Mouse (Mus musculus): ENCODE measurements around the gene Gm5617. TPM values are rescaled to one million over a fixed set of nuclear protein-coding genes. Genes with fewer than 3 reads are reported as not detected.
"Not testable (repeated sequence)": the region's sequence is repeated elsewhere in the genome, so short reads cannot be mapped to it uniquely, and the experiment has no call there.

Gm5617 gene
- polyA plus RNA-seq, 1 experiment from 2014 or later: 34.5 TPM

- H3K4me3 ChIP-seq (ENCODE audit: low read depth, low read length): no peak overlapping the region
- H3K9me3 ChIP-seq (ENCODE audit: control insufficient read depth, low read length): no peaks in the 10 kb centered on the region
- DNase-seq (ENCODE audit: low spot score) (peak; percentile 77), ATAC-seq (ENCODE audit: low FRiP score) (no peak)
- no peak overlapping the region for H3K27ac ChIP-seq (ENCODE audit: low read depth, low read length)
- 61% methylated on average over 3 of the region's 3 CpGs for WGBS
- no peaks in the 10 kb centered on the region for H3K36me3 ChIP-seq (ENCODE audit: control insufficient read depth, insufficient read depth, low read length)
- no peaks in the 10 kb centered on the region for H3K27me3 ChIP-seq (ENCODE audit: control insufficient read depth, insufficient read depth, low read length)
- no peaks in the 10 kb centered on the region for H3K4me1 ChIP-seq (replicated peaks; ENCODE audit: control insufficient read depth, insufficient read depth, low read length)
- H3K4me2 ChIP-seq (replicated peaks; ENCODE audit: low read depth, low read length): no peak overlapping the region
- no peak overlapping the region for H3K9ac ChIP-seq (ENCODE audit: low read depth, low read length)
Measured at GRCm38 (mm10) chr9:48466804-48467203, 28.4 kb upstream of the Gm5617 start.

- H3K4me1 ChIP-seq (replicated peaks; ENCODE audit: control insufficient read depth, insufficient read depth, low read length); DNase-seq (ENCODE audit: low spot score); H3K27me3 ChIP-seq (ENCODE audit: control insufficient read depth, insufficient read depth, low read length); H3K4me3 ChIP-seq (ENCODE audit: low read depth, low read length); H3K9me3 ChIP-seq (ENCODE audit: control insufficient read depth, low read length); ATAC-seq (ENCODE audit: low FRiP score); H3K9ac ChIP-seq (ENCODE audit: low read depth, low read length); H3K36me3 ChIP-seq (ENCODE audit: control insufficient read depth, insufficient read depth, low read length); H3K4me2 ChIP-seq (replicated peaks; ENCODE audit: low read depth, low read length); H3K27ac ChIP-seq (ENCODE audit: low read depth, low read length): not testable (repeated sequence)
- WGBS: 97% methylated on average over 5 of the region's 5 CpGs
Measured at GRCm38 (mm10) chr9:48467471-48467870, 27.8 kb upstream of the Gm5617 start.

GRCm38 (mm10) chr9:48472441-48473025 is 22.7 kb upstream of the Gm5617 start:
- ATAC-seq (ENCODE audit: low FRiP score) (no peak), DNase-seq (ENCODE audit: low spot score) (no peak)
- Histone ChIP-seq H3K27ac (ENCODE audit: low read depth, low read length) (no peak overlapping the region), H3K4me2 (replicated peaks; ENCODE audit: low read depth, low read length) (no peak overlapping the region), H3K9ac (ENCODE audit: low read depth, low read length) (no peak overlapping the region), H3K36me3 (ENCODE audit: control insufficient read depth, insufficient read depth, low read length) (no peaks in the 10 kb centered on the region), H3K4me3 (ENCODE audit: low read depth, low read length) (no peak overlapping the region), H3K4me1 (replicated peaks; ENCODE audit: control insufficient read depth, insufficient read depth, low read length) (no peaks in the 10 kb centered on the region), H3K27me3 (ENCODE audit: control insufficient read depth, insufficient read depth, low read length) (no peaks in the 10 kb centered on the region), H3K9me3 (ENCODE audit: control insufficient read depth, low read length) (no peaks in the 10 kb centered on the region)
- WGBS: 91% methylated on average over 15 of the region's 15 CpGs

- Histone ChIP-seq H3K9ac (ENCODE audit: low read depth, low read length) (no peak overlapping the region), H3K27me3 (ENCODE audit: control insufficient read depth, insufficient read depth, low read length) (no peaks in the 10 kb centered on the region), H3K27ac (ENCODE audit: low read depth, low read length) (no peak overlapping the region), H3K4me1 (replicated peaks; ENCODE audit: control insufficient read depth, insufficient read depth, low read length) (no peaks in the 10 kb centered on the region), H3K36me3 (ENCODE audit: control insufficient read depth, insufficient read depth, low read length) (no peaks in the 10 kb centered on the region), H3K4me3 (ENCODE audit: low read depth, low read length) (no peak overlapping the region), H3K9me3 (ENCODE audit: control insufficient read depth, low read length) (no peaks in the 10 kb centered on the region), H3K4me2 (replicated peaks; ENCODE audit: low read depth, low read length) (no peak overlapping the region)
- 92% methylated on average over 12 of the region's 12 CpGs for WGBS
- DNase-seq (ENCODE audit: low spot score): no peak
- no peak for ATAC-seq (ENCODE audit: low FRiP score)
Measured at GRCm38 (mm10) chr9:48473131-48473530, 22.1 kb upstream of the Gm5617 start.

- Histone ChIP-seq H3K4me2 (replicated peaks; ENCODE audit: low read depth, low read length) (no peak overlapping the region), H3K9ac (ENCODE audit: low read depth, low read length) (no peak overlapping the region)
- ATAC-seq (ENCODE audit: low FRiP score): no peak
Measured at GRCm38 (mm10) chr9:48474367-48474766, 20.9 kb upstream of the Gm5617 start.

GRCm38 (mm10) chr9:48476236-48477165 is 18.7 kb upstream of the Gm5617 start:
- H3K27me3 ChIP-seq (ENCODE audit: control insufficient read depth, insufficient read depth, low read length): no peaks in the 10 kb centered on the region
- H3K9ac ChIP-seq (ENCODE audit: low read depth, low read length): no peak overlapping the region
- no peaks in the 10 kb centered on the region for H3K36me3 ChIP-seq (ENCODE audit: control insufficient read depth, insufficient read depth, low read length)
- H3K4me1 ChIP-seq (replicated peaks; ENCODE audit: control insufficient read depth, insufficient read depth, low read length): no peaks in the 10 kb centered on the region
- H3K9me3 ChIP-seq (ENCODE audit: control insufficient read depth, low read length): no peaks in the 10 kb centered on the region
- no peak overlapping the region for H3K27ac ChIP-seq (ENCODE audit: low read depth, low read length)
- DNase-seq (ENCODE audit: low spot score): no peak
- no peak overlapping the region for H3K4me3 ChIP-seq (ENCODE audit: low read depth, low read length)
- H3K4me2 ChIP-seq (replicated peaks; ENCODE audit: low read depth, low read length): no peak overlapping the region
- 96% methylated on average over 10 of the region's 10 CpGs for WGBS
- no peak for ATAC-seq (ENCODE audit: low FRiP score)

More at GRCm38 (mm10) chr9:48474367-48474766, 20.9 kb upstream of the Gm5617 start:
- DNase-seq (ENCODE audit: low spot score): no peak
- no peak overlapping the region for H3K27ac ChIP-seq (ENCODE audit: low read depth, low read length)
- no peaks in the 10 kb centered on the region for H3K36me3 ChIP-seq (ENCODE audit: control insufficient read depth, insufficient read depth, low read length)
- H3K4me3 ChIP-seq (ENCODE audit: low read depth, low read length): no peak overlapping the region
- WGBS: 91% methylated on average over 9 of the region's 9 CpGs
- no peaks in the 10 kb centered on the region for H3K27me3 ChIP-seq (ENCODE audit: control insufficient read depth, insufficient read depth, low read length)
- H3K9me3 ChIP-seq (ENCODE audit: control insufficient read depth, low read length): no peaks in the 10 kb centered on the region
- H3K4me1 ChIP-seq (replicated peaks; ENCODE audit: control insufficient read depth, insufficient read depth, low read length): no peaks in the 10 kb centered on the region

GRCm38 (mm10) chr9:48478808-48479207 is 16.4 kb upstream of the Gm5617 start:
- Histone ChIP-seq H3K4me2 (replicated peaks; ENCODE audit: low read depth, low read length) (no peak overlapping the region), H3K36me3 (ENCODE audit: control insufficient read depth, insufficient read depth, low read length) (no peaks in the 10 kb centered on the region), H3K4me1 (replicated peaks; ENCODE audit: control insufficient read depth, insufficient read depth, low read length) (no peaks in the 10 kb centered on the region), H3K9me3 (ENCODE audit: control insufficient read depth, low read length) (no peaks in the 10 kb centered on the region), H3K4me3 (ENCODE audit: low read depth, low read length) (no peak overlapping the region), H3K27me3 (ENCODE audit: control insufficient read depth, insufficient read depth, low read length) (no peaks in the 10 kb centered on the region), H3K9ac (ENCODE audit: low read depth, low read length) (no peak overlapping the region), H3K27ac (ENCODE audit: low read depth, low read length) (no peak overlapping the region)
- WGBS: 93% methylated on average over 4 of the region's 4 CpGs
- DNase-seq (ENCODE audit: low spot score) (no peak), ATAC-seq (ENCODE audit: low FRiP score) (no peak)

- Histone ChIP-seq H3K4me1 (replicated peaks; ENCODE audit: control insufficient read depth, insufficient read depth, low read length) (no peaks in the 10 kb centered on the region), H3K4me2 (replicated peaks; ENCODE audit: low read depth, low read length) (peak overlapping the region; percentile 87), H3K9ac (ENCODE audit: low read depth, low read length) (peak overlapping the region; percentile 86), H3K36me3 (ENCODE audit: control insufficient read depth, insufficient read depth, low read length) (no peaks in the 10 kb centered on the region), H3K27me3 (ENCODE audit: control insufficient read depth, insufficient read depth, low read length) (no peaks in the 10 kb centered on the region), H3K27ac (ENCODE audit: low read depth, low read length) (no peak overlapping the region), H3K4me3 (ENCODE audit: low read depth, low read length) (peak overlapping the region; percentile 86), H3K9me3 (ENCODE audit: control insufficient read depth, low read length) (no peaks in the 10 kb centered on the region)
- 7% methylated on average over 25 of the region's 25 CpGs for WGBS
- peak; percentile 38 for DNase-seq (ENCODE audit: low spot score)
- ATAC-seq (ENCODE audit: low FRiP score): peak; percentile 80
Measured at GRCm38 (mm10) chr9:48479838-48480410, 15.3 kb upstream of the Gm5617 start.

Measured in hindbrain, embryonic 11.5 days (tissue).